Mouse (Mus musculus): ENCODE results near the gene Hmg20b. TPM values are rescaled to one million over a fixed set of nuclear protein-coding genes. Genes with fewer than 3 reads are reported as not detected.

The Hmg20b gene
- polyA plus RNA-seq, 1 experiment from 2014 or later: 69.0 TPM

GRCm38 (mm10) chr10:81346453-81347067 is 3.7 kb downstream of the Hmg20b start:
- 13% methylated on average over 55 of the region's 55 CpGs for WGBS
- Histone ChIP-seq H3K27me3 (replicated peaks; ENCODE audit: control insufficient read depth, insufficient read depth, low read length) (peaks cover 13% of the 10 kb centered on the region; the same call in 1 of the 2 replicates), H3K4me2 (ENCODE audit: low read depth, low read length) (peak overlapping the region; percentile 68), H3K9me3 (ENCODE audit: control insufficient read depth, low read length) (no peaks in the 10 kb centered on the region), H3K36me3 (ENCODE audit: control insufficient read depth, insufficient read depth, low read length) (no peaks in the 10 kb centered on the region), H3K27ac (ENCODE audit: low read length) (peak overlapping the region; percentile 69), H3K4me1 (ENCODE audit: control insufficient read depth, insufficient read depth, low read length) (peaks cover 37% of the 10 kb centered on the region), H3K4me3 (ENCODE audit: low read length) (peak overlapping the region; percentile 45), H3K9ac (ENCODE audit: low read depth, low read length) (peak overlapping the region; percentile 60)
- ATAC-seq: peak; percentile 14

GRCm38 (mm10) chr10:81345162-81345534 is 5.1 kb downstream of the Hmg20b start:
- no peak overlapping the region for H3K4me2 ChIP-seq (ENCODE audit: low read depth, low read length)
- H3K4me1 ChIP-seq (ENCODE audit: control insufficient read depth, insufficient read depth, low read length): peaks cover 47% of the 10 kb centered on the region
- peaks cover 13% of the 10 kb centered on the region; the same call in 1 of the 2 replicates for H3K27me3 ChIP-seq (replicated peaks; ENCODE audit: control insufficient read depth, insufficient read depth, low read length)
- no peak overlapping the region for H3K9ac ChIP-seq (ENCODE audit: low read depth, low read length)
- no peak overlapping the region for H3K4me3 ChIP-seq (ENCODE audit: low read length)
- no peak overlapping the region for H3K27ac ChIP-seq (ENCODE audit: low read length)
- H3K9me3 ChIP-seq (ENCODE audit: control insufficient read depth, low read length): no peaks in the 10 kb centered on the region
- no peaks in the 10 kb centered on the region for H3K36me3 ChIP-seq (ENCODE audit: control insufficient read depth, insufficient read depth, low read length)
- 90% methylated on average over 4 of the region's 4 CpGs for WGBS
- ATAC-seq: no peak

GRCm38 (mm10) chr10:81344421-81345161 is 5.7 kb downstream of the Hmg20b start:
- no peak overlapping the region for H3K4me3 ChIP-seq (ENCODE audit: low read length)
- no peak overlapping the region for H3K27ac ChIP-seq (ENCODE audit: low read length)
- no peaks in the 10 kb centered on the region for H3K9me3 ChIP-seq (ENCODE audit: control insufficient read depth, low read length)
- H3K4me1 ChIP-seq (ENCODE audit: control insufficient read depth, insufficient read depth, low read length): peaks cover 45% of the 10 kb centered on the region
- no peak for ATAC-seq
- H3K36me3 ChIP-seq (ENCODE audit: control insufficient read depth, insufficient read depth, low read length): no peaks in the 10 kb centered on the region
- H3K27me3 ChIP-seq (replicated peaks; ENCODE audit: control insufficient read depth, insufficient read depth, low read length): peaks cover 13% of the 10 kb centered on the region; the same call in 1 of the 2 replicates
- no peak overlapping the region for H3K4me2 ChIP-seq (ENCODE audit: low read depth, low read length)
- H3K9ac ChIP-seq (ENCODE audit: low read depth, low read length): no peak overlapping the region
- WGBS: 53% methylated on average over 8 of the region's 8 CpGs

GRCm38 (mm10) chr10:81342686-81343505 is 7.4 kb downstream of the Hmg20b start, which contains the start of gene Gipc3:
Gene Gipc3, minus strand, starts transcription at chr10:81343266.
- ATAC-seq: no peak

GRCm38 (mm10) chr10:81341333-81341949 is 8.8 kb downstream of the Hmg20b start:
- Histone ChIP-seq H3K4me1 (ENCODE audit: control insufficient read depth, insufficient read depth, low read length) (peaks cover 21% of the 10 kb centered on the region), H3K9ac (ENCODE audit: low read depth, low read length) (no peak overlapping the region), H3K4me3 (ENCODE audit: low read length) (no peak overlapping the region), H3K27me3 (replicated peaks; ENCODE audit: control insufficient read depth, insufficient read depth, low read length) (peaks cover 13% of the 10 kb centered on the region; the same call in 1 of the 2 replicates), H3K4me2 (ENCODE audit: low read depth, low read length) (no peak overlapping the region), H3K9me3 (ENCODE audit: control insufficient read depth, low read length) (no peaks in the 10 kb centered on the region), H3K27ac (ENCODE audit: low read length) (no peak overlapping the region), H3K36me3 (ENCODE audit: control insufficient read depth, insufficient read depth, low read length) (no peaks in the 10 kb centered on the region)
- ATAC-seq: no peak
- 36% methylated on average over 16 of the region's 16 CpGs for WGBS

More at GRCm38 (mm10) chr10:81342686-81343505, 7.4 kb downstream of the Hmg20b start, which contains the start of gene Gipc3:
- H3K4me1 ChIP-seq (ENCODE audit: control insufficient read depth, insufficient read depth, low read length): peaks cover 32% of the 10 kb centered on the region
- peak within 1 kb of the TSS; percentile 76 for H3K9ac ChIP-seq (ENCODE audit: low read depth, low read length)
- H3K27ac ChIP-seq (ENCODE audit: low read length): no peak within 1 kb of the TSS
- H3K9me3 ChIP-seq (ENCODE audit: control insufficient read depth, low read length): no peaks in the 10 kb centered on the region
- H3K27me3 ChIP-seq (replicated peaks; ENCODE audit: control insufficient read depth, insufficient read depth, low read length): peaks cover 13% of the 10 kb centered on the region; the same call in 1 of the 2 replicates
- H3K4me3 ChIP-seq (ENCODE audit: low read length): peak within 1 kb of the TSS; percentile 60
- H3K36me3 ChIP-seq (ENCODE audit: control insufficient read depth, insufficient read depth, low read length): no peaks in the 10 kb centered on the region
- 3% methylated on average over 64 of the region's 67 CpGs for WGBS
- H3K4me2 ChIP-seq (ENCODE audit: low read depth, low read length): peak within 1 kb of the TSS; percentile 96

GRCm38 (mm10) chr10:81340551-81341332 is 9.5 kb downstream of the Hmg20b start:
- Histone ChIP-seq H3K27me3 (replicated peaks; ENCODE audit: control insufficient read depth, insufficient read depth, low read length) (peaks cover 13% of the 10 kb centered on the region; the same call in 1 of the 2 replicates), H3K27ac (ENCODE audit: low read length) (no peak overlapping the region), H3K4me3 (ENCODE audit: low read length) (no peak overlapping the region), H3K36me3 (ENCODE audit: control insufficient read depth, insufficient read depth, low read length) (no peaks in the 10 kb centered on the region), H3K4me2 (ENCODE audit: low read depth, low read length) (no peak overlapping the region), H3K4me1 (ENCODE audit: control insufficient read depth, insufficient read depth, low read length) (peaks cover 26% of the 10 kb centered on the region), H3K9ac (ENCODE audit: low read depth, low read length) (no peak overlapping the region), H3K9me3 (ENCODE audit: control insufficient read depth, low read length) (no peaks in the 10 kb centered on the region)
- 43% methylated on average over 17 of the region's 17 CpGs for WGBS
- ATAC-seq: no peak

GRCm38 (mm10) chr10:81336558-81336957 is 13.7 kb downstream of the Hmg20b start:
- H3K27me3 ChIP-seq (replicated peaks; ENCODE audit: control insufficient read depth, insufficient read depth, low read length): peaks cover 9% of the 10 kb centered on the region; the same call in 1 of the 2 replicates
- H3K4me3 ChIP-seq (ENCODE audit: low read length): no peak overlapping the region
- no peak overlapping the region for H3K4me2 ChIP-seq (ENCODE audit: low read depth, low read length)
- peaks cover 32% of the 10 kb centered on the region for H3K4me1 ChIP-seq (ENCODE audit: control insufficient read depth, insufficient read depth, low read length)
- no peaks in the 10 kb centered on the region for H3K9me3 ChIP-seq (ENCODE audit: control insufficient read depth, low read length)
- ATAC-seq: no peak
- peak overlapping the region; percentile 37 for H3K9ac ChIP-seq (ENCODE audit: low read depth, low read length)
- peak overlapping the region; percentile 83 for H3K27ac ChIP-seq (ENCODE audit: low read length)
- no peaks in the 10 kb centered on the region for H3K36me3 ChIP-seq (ENCODE audit: control insufficient read depth, insufficient read depth, low read length)
- WGBS: 91% methylated on average over 4 of the region's 4 CpGs

Data from intestine, embryonic 16.5 days (tissue).